Mouse (Mus musculus) spleen, adult 2 months (tissue): ENCODE measurements around the gene Phactr4. TPM values are rescaled to one million over a fixed set of nuclear protein-coding genes. Genes with fewer than 3 reads are reported as not detected.

Source experiments
- DNase-seq, 2 experiments: peaks; one replicate each; pipeline versions ENCODE4 v3.0.0 to v3.0.0-alpha.2; 2012 to 2021; ENCODE audit warnings: low spot score in 2 of 2, low read depth in 1 of 2
- H3K27ac ChIP-seq: fragments of 200-500 bp; 2 replicates; pipeline ENCODE4 v1.5.1; 2012; ENCODE audit warnings: low read length, inconsistent platforms; ENCODE audit not compliant: insufficient read depth
- H3K27me3 ChIP-seq: fragments of 200-500 bp; 2 replicates; pipeline ENCODE4 v1.6.1; 2012; ENCODE audit warnings: mild to moderate bottlenecking, moderate library complexity, low read length, inconsistent platforms; ENCODE audit not compliant: control insufficient read depth, insufficient read depth
- H3K36me3 ChIP-seq: fragments of 200-500 bp; 2 replicates; pipeline ENCODE4 v1.6.1; 2012; ENCODE audit warnings: mild to moderate bottlenecking, low read length, inconsistent platforms; ENCODE audit not compliant: control insufficient read depth, insufficient read depth
- H3K4me1 ChIP-seq: fragments of 200-500 bp; 2 replicates; pipeline ENCODE4 v1.6.1; 2011; ENCODE audit warnings: inconsistent platforms; ENCODE audit not compliant: control insufficient read depth, insufficient read depth, insufficient read length
- H3K4me3 ChIP-seq: fragments of 200-500 bp; 2 replicates; pipeline ENCODE4 v1.5.1; 2011; ENCODE audit warnings: mild to moderate bottlenecking, inconsistent platforms; ENCODE audit not compliant: insufficient read depth, insufficient read length; ENCODE audit errors: extremely low read depth
- CTCF ChIP-seq: fragments of 200-500 bp; IDR thresholded peaks from 2 replicates; pipeline ENCODE4 v1.5.1; 2011; ENCODE audit warnings: mild to moderate bottlenecking, inconsistent platforms; ENCODE audit not compliant: insufficient read depth, insufficient read length, insufficient replicate concordance; ENCODE audit errors: extremely low read depth
- POLR2A ChIP-seq: fragments of 200-500 bp; IDR thresholded peaks from 2 replicates; pipeline ENCODE4 v1.6.1; 2011; ENCODE audit warnings: low read depth, low read length, inconsistent platforms
- WGBS: fragments of 180-500 bp; shearing (Covaris S2); methylation state at CpG from one replicate; pipeline ENCODE4 v1.1.7; 2018; 5-methylcytosine and 5-hydroxymethylcytosine counted together
- polyA plus RNA-seq: library from polyadenylated mRNA; depleted of rRNA; stranded (reverse); fragments of >200 nt; gene quantifications from 2 replicates; pipeline ENCODE4 v1.2.3, GENCODE M21; 2012

Gene Phactr4
- polyA plus RNA-seq, 1 experiment: 5.7 TPM

DNA sequence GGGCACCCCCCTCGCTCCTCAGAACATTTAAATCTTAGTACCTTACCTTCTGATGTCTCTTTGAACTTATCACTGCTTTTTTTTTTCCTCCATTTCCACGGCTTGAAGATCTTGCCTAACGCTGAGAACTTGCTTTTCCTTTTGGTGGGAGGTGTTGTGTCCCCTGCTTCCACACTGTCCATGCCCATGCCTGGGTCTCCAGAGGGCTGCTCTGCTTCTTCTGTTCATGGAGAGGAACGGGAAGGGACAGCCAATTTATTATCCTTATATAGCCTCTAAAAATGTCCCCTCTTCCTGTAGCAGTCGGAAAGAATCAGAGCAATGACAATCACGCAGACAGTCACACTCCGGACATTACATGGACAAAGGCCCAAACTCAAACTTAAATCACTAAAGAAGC, 35.4 kb downstream of the Phactr4 start:
- Histone ChIP-seq H3K27me3 (no peaks in the 10 kb centered on the region), H3K27ac (no peak overlapping the region), H3K4me3 (no peak overlapping the region), H3K36me3 (0 out of 2 replicates have a peak, but pooled peaks cover 3% of the 10 kb centered on the region), H3K4me1 (no peaks in the 10 kb centered on the region; the same call in 1 of the 2 replicates)
- whole genome bisulfite sequencing: 93% methylated on average over 7 of the region's 7 CpGs
- no peak for DNase-seq
- no peak for TF ChIP-seq POLR2A

- Histone ChIP-seq H3K36me3 (0 out of 2 replicates have a peak, but pooled peaks cover 3% of the 10 kb centered on the region), H3K27me3 (no peaks in the 10 kb centered on the region), H3K4me1 (no peaks in the 10 kb centered on the region; the same call in 1 of the 2 replicates), H3K27ac (no peak overlapping the region), H3K4me3 (no peak overlapping the region)
- DNase-seq: no peak
- TF ChIP-seq CTCF (no peak), POLR2A (no peak)
- WGBS: 75% methylated on average over 8 of the region's 8 CpGs
Measured at GRCm38 (mm10) chr4:132385771-132386410, 36.4 kb downstream of the Phactr4 start.

- no peak for TF ChIP-seq CTCF
- no peak for TF ChIP-seq POLR2A
- H3K27me3 ChIP-seq: no peaks in the 10 kb centered on the region
- no peak overlapping the region for H3K4me3 ChIP-seq
- H3K27ac ChIP-seq: no peak overlapping the region
- DNase-seq: no peak
- H3K4me1 ChIP-seq: no peaks in the 10 kb centered on the region
- WGBS: 96% methylated on average over 3 of the region's 3 CpGs
- H3K36me3 ChIP-seq: 0 out of 2 replicates have a peak, but pooled peaks cover 3% of the 10 kb centered on the region
Measured at GRCm38 (mm10) chr4:132383455-132383854, 38.8 kb downstream of the Phactr4 start.

- no peak overlapping the region for H3K4me3 ChIP-seq
- no peak overlapping the region for H3K27ac ChIP-seq
- peaks cover 7% of the 10 kb centered on the region; the same call in 1 of the 2 replicates for H3K36me3 ChIP-seq
- H3K4me1 ChIP-seq: no peaks in the 10 kb centered on the region
- no peak for DNase-seq
- H3K27me3 ChIP-seq: no peaks in the 10 kb centered on the region
- 64% methylated on average over 4 of the region's 4 CpGs for WGBS
- TF ChIP-seq CTCF (no peak), POLR2A (no peak)
Measured at GRCm38 (mm10) chr4:132382296-132382695, 40.0 kb downstream of the Phactr4 start.

- H3K36me3 ChIP-seq: peaks cover 10% of the 10 kb centered on the region; the same call in 1 of the 2 replicates
- DNase-seq: no peak
- WGBS: 93% methylated on average over 2 of the region's 2 CpGs
- no peak overlapping the region for H3K27ac ChIP-seq
- TF ChIP-seq CTCF (no peak), POLR2A (no peak)
- H3K27me3 ChIP-seq: no peaks in the 10 kb centered on the region
- no peak overlapping the region for H3K4me3 ChIP-seq
- no peaks in the 10 kb centered on the region for H3K4me1 ChIP-seq
Measured at GRCm38 (mm10) chr4:132380965-132381616, 41.2 kb downstream of the Phactr4 start.

- TF ChIP-seq CTCF (no peak), POLR2A (no peak)
- no peaks in the 10 kb centered on the region for H3K27me3 ChIP-seq
- H3K4me3 ChIP-seq: no peak overlapping the region
- no peak for DNase-seq
- WGBS: 97% methylated on average over 1 of the region's 1 CpGs
- peaks cover 27% of the 10 kb centered on the region for H3K36me3 ChIP-seq
- no peaks in the 10 kb centered on the region for H3K4me1 ChIP-seq
- H3K27ac ChIP-seq: no peak overlapping the region
Measured at GRCm38 (mm10) chr4:132373820-132374219, 48.5 kb downstream of the Phactr4 start.

- H3K4me1 ChIP-seq: no peaks in the 10 kb centered on the region
- H3K27ac ChIP-seq: no peak overlapping the region
- TF ChIP-seq POLR2A (no peak), CTCF (no peak)
- no peak for DNase-seq
- no peaks in the 10 kb centered on the region for H3K27me3 ChIP-seq
- 90% methylated on average over 8 of the region's 8 CpGs for WGBS
- H3K36me3 ChIP-seq: peaks cover 30% of the 10 kb centered on the region
- H3K4me3 ChIP-seq: no peak overlapping the region
Measured at GRCm38 (mm10) chr4:132369953-132370750, 52.1 kb downstream of the Phactr4 start.
